Mouse (Mus musculus): ENCODE measurements around the gene Panx1. TPM values are rescaled to one million over a fixed set of nuclear protein-coding genes. Genes with fewer than 3 reads are reported as not detected.

Panx1 gene
- polyA plus RNA-seq, 1 experiment from 2014 or later, result 37.9 TPM

DNA sequence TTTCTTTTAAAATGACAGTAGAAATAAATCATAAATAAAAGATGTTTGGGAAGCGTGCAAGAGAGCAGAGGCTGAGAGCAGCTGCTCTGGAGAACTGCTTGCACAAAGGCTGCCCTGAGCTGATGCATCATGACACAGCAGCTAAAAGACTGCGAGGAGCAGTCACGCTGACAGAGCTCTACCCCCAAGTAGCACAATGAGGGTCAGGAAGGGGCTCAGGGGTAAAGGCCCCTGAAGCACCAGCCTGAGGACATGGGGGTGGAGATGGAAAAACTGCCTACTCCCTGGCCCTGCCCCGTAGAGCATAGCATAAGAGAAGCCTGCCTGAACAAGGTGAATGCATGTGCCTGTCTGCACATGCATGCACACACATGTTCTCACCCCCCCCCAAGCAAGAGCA, 8.5 kb downstream of the Panx1 start:
- no peak overlapping the region for H3K9ac ChIP-seq
- H3K27ac ChIP-seq, result no peak overlapping the region; the same call in 1 of the 2 replicates
- H3K27me3 ChIP-seq, result no peaks in the 10 kb centered on the region
- H3K4me2 ChIP-seq, result no peak overlapping the region
- WGBS, result 64% methylated on average over 4 of the region's 4 CpGs
- H3K9me3 ChIP-seq, result no peaks in the 10 kb centered on the region
- H3K4me3 ChIP-seq, result no peak overlapping the region
- no peaks in the 10 kb centered on the region for H3K36me3 ChIP-seq
- ATAC-seq (ENCODE audit: insufficient number of reproducible peaks, low FRiP score, low TSS enrichment, low read depth), result no peak
- H3K4me1 ChIP-seq, result 0 out of 2 replicates have a peak, but pooled peaks cover 7% of the 10 kb centered on the region

DNA sequence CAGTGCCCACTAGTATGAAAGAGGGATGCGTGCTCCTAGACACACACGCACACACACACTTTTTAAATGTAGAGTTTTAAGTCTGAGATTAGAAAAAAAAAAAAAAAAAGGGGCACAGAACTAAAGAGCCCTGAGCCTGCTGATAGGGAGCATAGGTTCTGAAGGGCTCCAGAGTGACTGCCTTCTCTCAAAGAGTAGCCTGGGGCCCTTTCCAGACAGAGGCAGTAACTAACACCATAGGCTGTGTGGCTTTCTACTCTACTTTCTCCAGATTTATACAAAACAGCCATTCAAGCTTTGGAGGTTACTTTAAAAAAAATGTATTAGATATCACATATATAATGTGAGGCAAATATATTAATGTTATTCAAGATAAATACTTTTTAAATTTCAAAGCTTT, 8.9 kb downstream of the Panx1 start:
- H3K27ac ChIP-seq, result no peak overlapping the region
- H3K36me3 ChIP-seq, result no peaks in the 10 kb centered on the region
- H3K9ac ChIP-seq, result no peak overlapping the region
- 0 out of 2 replicates have a peak, but pooled peaks cover 5% of the 10 kb centered on the region for H3K4me1 ChIP-seq
- H3K4me3 ChIP-seq, result no peak overlapping the region
- no peak for ATAC-seq (ENCODE audit: insufficient number of reproducible peaks, low FRiP score, low TSS enrichment, low read depth)
- H3K27me3 ChIP-seq, result no peaks in the 10 kb centered on the region
- H3K9me3 ChIP-seq, result no peaks in the 10 kb centered on the region
- WGBS, result 81% methylated on average over 2 of the region's 2 CpGs
- no peak overlapping the region for H3K4me2 ChIP-seq

DNA sequence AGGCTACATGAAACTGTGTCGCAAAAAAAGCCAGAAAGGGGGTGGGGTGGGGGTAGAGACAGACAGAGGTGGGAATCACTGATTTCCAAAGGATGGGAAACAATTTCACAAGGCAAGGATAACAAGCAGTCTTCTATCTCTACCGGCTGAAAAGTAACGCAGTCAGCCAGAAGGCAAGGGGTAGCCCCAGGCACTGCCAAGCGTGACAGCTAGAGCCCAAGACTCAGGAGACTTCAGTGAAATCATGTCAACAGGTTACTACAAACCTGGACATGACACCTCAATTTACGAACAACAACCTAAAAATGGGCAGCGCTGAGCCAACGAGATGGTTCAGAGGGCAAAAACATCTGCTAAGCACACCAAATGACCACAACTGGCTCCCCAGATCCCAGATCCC, 9.3 kb downstream of the Panx1 start:
- no peaks in the 10 kb centered on the region for H3K36me3 ChIP-seq
- H3K27me3 ChIP-seq, result no peaks in the 10 kb centered on the region
- H3K9ac ChIP-seq, result no peak overlapping the region
- no peak overlapping the region for H3K27ac ChIP-seq
- ATAC-seq (ENCODE audit: insufficient number of reproducible peaks, low FRiP score, low TSS enrichment, low read depth), result no peak
- H3K4me2 ChIP-seq, result no peak overlapping the region
- WGBS, result 87% methylated on average over 7 of the region's 7 CpGs
- H3K4me3 ChIP-seq, result no peak overlapping the region
- 0 out of 2 replicates have a peak, but pooled peaks cover 5% of the 10 kb centered on the region for H3K4me1 ChIP-seq
- no peaks in the 10 kb centered on the region for H3K9me3 ChIP-seq

DNA sequence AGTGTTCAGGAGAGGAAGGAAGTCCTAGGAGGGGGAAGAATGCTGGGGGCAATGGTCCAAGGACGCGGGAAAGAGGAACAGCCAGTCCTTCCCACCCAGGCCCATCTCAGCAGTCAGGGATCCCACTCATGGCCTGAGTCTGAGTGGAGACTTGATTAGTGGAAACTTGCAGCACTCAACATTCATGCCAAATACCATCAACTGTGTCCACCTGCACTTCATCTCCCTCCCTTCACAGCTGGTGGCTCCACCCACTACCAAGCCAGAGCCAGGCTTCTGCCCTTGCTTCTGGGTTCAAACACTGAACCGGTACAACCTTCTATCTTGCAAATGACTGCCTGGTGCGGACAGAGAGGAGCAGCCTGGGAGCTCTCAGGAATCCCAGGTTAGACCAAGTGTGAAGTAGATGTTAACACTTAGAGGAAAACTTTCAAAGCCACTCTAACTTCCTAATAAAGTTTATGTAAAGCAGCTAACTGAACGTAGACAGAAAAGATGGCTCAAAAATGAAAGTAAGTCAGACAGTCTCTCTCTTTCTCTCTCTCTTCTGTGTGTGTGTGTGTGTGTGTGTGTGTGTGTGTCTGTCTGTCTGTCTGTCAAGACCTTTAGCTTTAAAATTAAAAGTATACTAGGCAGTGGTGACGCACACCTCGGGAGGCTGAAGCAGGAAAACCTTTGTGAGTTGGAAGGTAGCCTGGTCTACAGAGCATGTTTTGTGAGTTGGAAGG, 10.6 kb downstream of the Panx1 start:
- Histone ChIP-seq H3K36me3 (no peaks in the 10 kb centered on the region), H3K4me1 (peaks cover 3% of the 10 kb centered on the region; the same call in 1 of the 2 replicates), H3K27ac (no peak overlapping the region), H3K27me3 (no peaks in the 10 kb centered on the region), H3K9ac (no peak overlapping the region), H3K9me3 (no peaks in the 10 kb centered on the region), H3K4me2 (no peak overlapping the region), H3K4me3 (no peak overlapping the region)
- no peak for ATAC-seq (ENCODE audit: insufficient number of reproducible peaks, low FRiP score, low TSS enrichment, low read depth)
- 80% methylated on average over 7 of the region's 7 CpGs for WGBS

DNA sequence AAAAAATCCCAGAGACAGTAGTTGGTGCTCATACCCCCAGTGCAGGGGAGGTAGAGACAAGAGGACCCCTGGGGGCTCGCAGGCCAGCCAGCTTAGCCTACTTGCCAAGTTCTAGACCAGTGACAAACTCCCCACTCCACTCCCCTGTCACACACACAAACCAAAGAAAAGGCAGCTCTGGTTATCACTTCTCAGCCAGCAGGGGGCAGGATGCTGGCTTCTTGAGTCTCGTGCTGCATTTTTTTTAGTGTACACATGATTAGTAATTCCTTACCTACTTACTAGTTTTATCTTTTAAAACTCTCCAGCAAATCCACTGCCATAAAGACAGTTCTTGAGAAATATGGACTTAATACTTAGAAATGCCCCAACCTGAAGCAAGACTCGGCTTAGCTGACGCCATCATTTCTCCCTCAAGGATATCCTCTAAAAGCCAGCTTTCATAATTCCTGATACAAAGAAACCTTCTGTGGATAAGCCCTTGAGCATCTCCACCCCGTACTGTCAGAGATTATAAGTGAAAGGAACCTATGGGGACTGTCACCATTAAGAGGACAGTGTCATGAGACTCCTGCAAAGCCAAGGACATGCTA, 11.6 kb downstream of the Panx1 start:
- no peak overlapping the region for H3K9ac ChIP-seq
- WGBS, result 69% methylated on average over 5 of the region's 5 CpGs
- H3K27me3 ChIP-seq, result no peaks in the 10 kb centered on the region
- no peak for ATAC-seq (ENCODE audit: insufficient number of reproducible peaks, low FRiP score, low TSS enrichment, low read depth)
- H3K4me2 ChIP-seq, result no peak overlapping the region
- no peaks in the 10 kb centered on the region for H3K9me3 ChIP-seq
- no peak overlapping the region for H3K4me3 ChIP-seq
- H3K36me3 ChIP-seq, result no peaks in the 10 kb centered on the region
- no peak overlapping the region for H3K27ac ChIP-seq
- peaks cover 3% of the 10 kb centered on the region; the same call in 1 of the 2 replicates for H3K4me1 ChIP-seq

DNA sequence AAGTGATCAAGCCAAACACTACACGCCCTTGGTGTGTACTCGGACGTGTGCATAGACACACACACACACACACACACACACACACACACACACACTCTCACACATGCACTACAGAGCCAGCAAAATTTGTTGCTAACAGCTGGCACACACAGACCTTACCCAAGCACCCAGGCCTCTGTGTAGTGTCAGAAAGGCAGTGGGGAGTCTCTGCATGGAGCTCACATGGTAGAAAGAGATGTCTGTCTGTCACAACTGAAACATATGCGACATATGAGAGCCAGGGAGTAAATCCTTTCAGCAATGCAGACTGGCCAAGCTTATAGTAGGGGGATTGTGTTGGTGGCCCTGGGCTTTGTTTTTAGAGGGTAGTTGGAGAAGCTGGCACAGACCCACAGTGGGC, 12.5 kb downstream of the Panx1 start:
- H3K4me3 ChIP-seq, result no peak overlapping the region
- H3K27me3 ChIP-seq, result no peaks in the 10 kb centered on the region
- WGBS, result 93% methylated on average over 4 of the region's 4 CpGs
- H3K27ac ChIP-seq, result no peak overlapping the region
- peaks cover 3% of the 10 kb centered on the region; the same call in 1 of the 2 replicates for H3K4me1 ChIP-seq
- no peak overlapping the region for H3K4me2 ChIP-seq
- no peak overlapping the region for H3K9ac ChIP-seq
- H3K36me3 ChIP-seq, result no peaks in the 10 kb centered on the region
- no peak for ATAC-seq (ENCODE audit: insufficient number of reproducible peaks, low FRiP score, low TSS enrichment, low read depth)
- no peaks in the 10 kb centered on the region for H3K9me3 ChIP-seq

DNA sequence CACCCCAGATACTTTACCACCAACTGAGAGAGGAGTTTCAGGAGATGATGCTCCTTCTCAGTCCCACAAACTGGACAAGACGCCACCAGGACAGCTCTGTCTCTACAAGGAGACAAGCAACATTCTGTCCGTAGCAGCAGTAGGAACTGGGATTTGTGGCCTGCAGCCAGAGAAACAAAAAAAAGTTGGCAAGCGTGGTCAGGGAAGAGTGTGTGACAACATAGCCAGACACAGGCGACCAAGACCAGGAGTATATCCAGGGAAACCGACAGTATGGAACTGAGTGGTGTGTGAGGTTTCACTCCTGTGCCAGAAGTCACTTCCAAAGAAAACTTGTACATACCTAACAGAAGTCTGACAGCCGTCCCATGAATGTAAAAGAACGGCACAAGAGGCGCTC, 14.5 kb downstream of the Panx1 start:
- H3K27ac ChIP-seq, result no peak overlapping the region; the same call in 1 of the 2 replicates
- no peak overlapping the region for H3K4me2 ChIP-seq
- no peaks in the 10 kb centered on the region for H3K9me3 ChIP-seq
- H3K4me3 ChIP-seq, result no peak overlapping the region
- H3K27me3 ChIP-seq, result no peaks in the 10 kb centered on the region
- 0 out of 2 replicates have a peak, but pooled peaks cover 5% of the 10 kb centered on the region for H3K36me3 ChIP-seq
- 49% methylated on average over 8 of the region's 8 CpGs for WGBS
- no peak; the same call in 1 of the 2 replicates for ATAC-seq (ENCODE audit: insufficient number of reproducible peaks, low FRiP score, low TSS enrichment, low read depth)
- no peak overlapping the region for H3K9ac ChIP-seq
- peaks cover 3% of the 10 kb centered on the region; the same call in 1 of the 2 replicates for H3K4me1 ChIP-seq

DNA sequence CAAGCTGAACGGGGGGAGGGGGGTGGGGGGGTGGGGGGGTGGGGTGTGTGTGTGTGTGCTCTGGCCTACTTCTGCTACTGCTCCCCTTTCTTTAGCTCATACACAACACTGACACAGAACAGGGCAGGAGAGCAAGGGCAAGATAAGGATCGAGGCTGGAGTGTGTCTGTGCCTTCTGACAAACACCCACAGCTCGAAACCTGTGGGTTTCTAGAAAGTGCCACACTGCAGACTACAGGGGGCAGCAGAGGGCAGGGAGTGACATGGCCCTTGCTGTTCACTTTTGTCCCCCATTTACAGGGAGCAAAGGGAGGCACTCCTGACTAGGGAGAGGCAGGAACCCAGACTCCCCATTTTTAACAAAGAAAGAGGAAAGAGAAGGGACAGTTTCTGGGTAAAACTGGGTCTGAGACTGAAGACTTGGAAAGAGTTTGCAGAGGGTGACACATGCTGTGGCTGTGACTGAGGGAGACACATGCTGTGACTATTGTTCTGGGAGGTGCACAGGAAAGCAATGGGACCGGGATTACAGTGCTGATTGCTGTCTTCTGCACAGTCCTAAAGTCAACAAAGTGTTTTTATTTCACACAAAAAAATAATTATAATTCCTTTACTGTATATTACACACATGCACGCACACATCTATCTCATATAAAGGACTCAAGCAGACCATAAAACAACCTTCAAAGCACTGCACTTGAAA, 16.1 kb downstream of the Panx1 start:
- no peak for ATAC-seq (ENCODE audit: insufficient number of reproducible peaks, low FRiP score, low TSS enrichment, low read depth)
- H3K36me3 ChIP-seq, result 0 out of 2 replicates have a peak, but pooled peaks cover 5% of the 10 kb centered on the region
- H3K27ac ChIP-seq, result no peak overlapping the region
- H3K9ac ChIP-seq, result no peak overlapping the region
- H3K4me2 ChIP-seq, result no peak overlapping the region
- WGBS, result 50% methylated on average over 5 of the region's 5 CpGs
- no peak overlapping the region for H3K4me3 ChIP-seq
- no peaks in the 10 kb centered on the region for H3K9me3 ChIP-seq
- H3K27me3 ChIP-seq, result no peaks in the 10 kb centered on the region
- H3K4me1 ChIP-seq, result peaks cover 3% of the 10 kb centered on the region; the same call in 1 of the 2 replicates

DNA sequence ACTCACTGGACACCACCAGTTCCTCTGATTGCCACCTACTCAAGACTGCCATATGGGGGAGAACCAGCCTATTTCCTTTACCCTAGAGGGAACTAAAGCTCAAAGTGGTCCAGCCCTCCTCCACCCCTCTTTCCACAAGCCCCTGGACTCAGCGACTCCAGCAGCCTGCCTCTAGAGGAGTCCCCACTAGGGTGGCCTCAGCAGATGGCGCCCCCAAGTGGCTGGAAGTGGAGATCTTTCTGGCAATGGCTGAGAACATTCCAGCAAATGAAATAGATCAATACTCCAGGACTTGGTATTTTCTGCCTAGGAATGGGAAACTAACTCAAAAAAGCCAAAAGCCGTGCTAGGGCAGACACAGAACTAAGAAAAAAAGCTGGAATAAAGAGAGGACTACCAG, 17.6 kb downstream of the Panx1 start:
- no peak for ATAC-seq (ENCODE audit: insufficient number of reproducible peaks, low FRiP score, low TSS enrichment, low read depth)
- no peaks in the 10 kb centered on the region for H3K27me3 ChIP-seq
- H3K4me1 ChIP-seq, result peaks cover 3% of the 10 kb centered on the region; the same call in 1 of the 2 replicates
- no peak overlapping the region for H3K27ac ChIP-seq
- H3K4me2 ChIP-seq, result no peak overlapping the region
- WGBS, result 73% methylated on average over 3 of the region's 3 CpGs
- H3K9me3 ChIP-seq, result no peaks in the 10 kb centered on the region
- no peak overlapping the region for H3K9ac ChIP-seq
- H3K36me3 ChIP-seq, result 0 out of 2 replicates have a peak, but pooled peaks cover 5% of the 10 kb centered on the region
- no peak overlapping the region for H3K4me3 ChIP-seq

DNA sequence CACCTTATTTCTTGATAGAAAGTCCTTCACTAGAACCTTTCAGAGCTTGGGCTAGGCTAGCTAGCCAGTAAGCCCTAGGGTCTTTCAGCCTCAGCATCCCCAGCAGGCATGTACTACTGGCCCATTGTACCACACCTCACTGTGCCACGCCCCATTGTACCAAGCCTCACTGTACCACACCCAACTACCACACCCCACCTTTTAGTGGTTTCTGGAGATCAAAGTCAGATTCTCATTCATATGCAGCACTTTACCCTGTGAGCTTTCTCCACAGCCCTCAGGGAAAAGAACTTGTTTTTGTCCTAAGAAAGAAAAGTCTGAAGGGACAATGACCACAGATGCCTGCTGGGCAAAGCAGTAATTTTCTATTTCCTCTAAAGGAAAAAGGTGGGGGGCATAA, 22.2 kb downstream of the Panx1 start:
- H3K4me2 ChIP-seq, result no peak overlapping the region
- H3K4me3 ChIP-seq, result no peak overlapping the region
- H3K9me3 ChIP-seq, result no peaks in the 10 kb centered on the region
- ATAC-seq (ENCODE audit: insufficient number of reproducible peaks, low FRiP score, low TSS enrichment, low read depth), result no peak
- no peak overlapping the region for H3K27ac ChIP-seq
- H3K4me1 ChIP-seq, result no peaks in the 10 kb centered on the region
- H3K9ac ChIP-seq, result no peak overlapping the region
- H3K36me3 ChIP-seq, result peaks cover 13% of the 10 kb centered on the region
- 85% methylated on average over 1 of the region's 1 CpGs for WGBS
- H3K27me3 ChIP-seq, result no peaks in the 10 kb centered on the region

DNA sequence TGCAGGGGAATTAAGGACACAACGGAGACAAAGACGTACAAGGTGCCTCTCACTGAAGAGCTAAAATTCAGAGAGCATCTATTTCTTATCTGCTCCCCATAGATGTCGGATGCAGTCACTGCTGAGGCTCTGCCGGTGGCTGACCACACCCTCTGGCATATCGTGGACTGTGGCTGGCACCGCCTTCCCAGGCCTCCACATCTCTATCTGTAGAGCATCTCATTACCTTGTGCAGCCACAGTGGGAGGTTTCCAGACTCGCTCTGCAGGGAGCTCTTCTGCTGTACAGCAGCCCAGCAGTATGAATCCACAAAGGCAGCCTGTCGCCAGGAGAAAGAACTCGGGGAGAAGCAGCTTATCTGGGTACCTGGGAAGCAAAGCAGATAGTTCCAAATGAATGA, 24.1 kb downstream of the Panx1 start:
- no peak overlapping the region for H3K4me2 ChIP-seq
- ATAC-seq (ENCODE audit: insufficient number of reproducible peaks, low FRiP score, low TSS enrichment, low read depth), result no peak
- no peak overlapping the region for H3K4me3 ChIP-seq
- H3K9ac ChIP-seq, result no peak overlapping the region
- 82% methylated on average over 9 of the region's 9 CpGs for WGBS
- no peaks in the 10 kb centered on the region for H3K4me1 ChIP-seq
- H3K36me3 ChIP-seq, result peaks cover 10% of the 10 kb centered on the region
- H3K27me3 ChIP-seq, result no peaks in the 10 kb centered on the region
- no peak overlapping the region for H3K27ac ChIP-seq
- no peaks in the 10 kb centered on the region for H3K9me3 ChIP-seq

DNA sequence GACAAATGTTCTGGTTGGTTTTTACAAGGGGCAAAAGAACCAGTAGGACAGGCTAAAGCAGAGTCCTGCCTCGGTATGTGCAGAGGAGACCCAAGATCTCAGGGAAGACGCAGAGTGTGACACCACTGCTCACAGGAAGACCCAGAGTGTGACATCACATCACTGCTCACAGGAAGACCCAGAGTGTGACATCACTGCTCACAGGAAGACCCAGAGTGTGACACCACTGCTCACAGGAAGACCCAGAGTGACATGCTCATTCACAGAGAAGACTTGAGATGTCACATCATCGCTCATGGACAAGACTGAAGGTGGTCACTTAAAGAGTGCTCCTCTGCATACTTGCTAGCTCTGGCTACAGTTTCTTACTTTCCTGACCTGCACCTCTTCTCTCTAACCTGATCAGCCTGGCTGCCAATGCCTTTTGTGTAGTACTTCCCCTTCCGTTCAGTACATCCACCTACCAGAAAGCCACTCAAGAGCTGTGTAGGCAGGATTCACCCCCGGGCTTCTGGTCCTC, 24.7 kb downstream of the Panx1 start:
- 88% methylated on average over 5 of the region's 5 CpGs for WGBS
- Histone ChIP-seq H3K4me1 (no peaks in the 10 kb centered on the region), H3K4me2 (no peak overlapping the region), H3K36me3 (peaks cover 8% of the 10 kb centered on the region), H3K27ac (no peak overlapping the region), H3K27me3 (no peaks in the 10 kb centered on the region), H3K9me3 (no peaks in the 10 kb centered on the region), H3K4me3 (no peak overlapping the region), H3K9ac (no peak overlapping the region)
- no peak for ATAC-seq (ENCODE audit: insufficient number of reproducible peaks, low FRiP score, low TSS enrichment, low read depth)
